ENCODE assay signal across 23 mouse cellular contexts in the genomic region with DNA sequence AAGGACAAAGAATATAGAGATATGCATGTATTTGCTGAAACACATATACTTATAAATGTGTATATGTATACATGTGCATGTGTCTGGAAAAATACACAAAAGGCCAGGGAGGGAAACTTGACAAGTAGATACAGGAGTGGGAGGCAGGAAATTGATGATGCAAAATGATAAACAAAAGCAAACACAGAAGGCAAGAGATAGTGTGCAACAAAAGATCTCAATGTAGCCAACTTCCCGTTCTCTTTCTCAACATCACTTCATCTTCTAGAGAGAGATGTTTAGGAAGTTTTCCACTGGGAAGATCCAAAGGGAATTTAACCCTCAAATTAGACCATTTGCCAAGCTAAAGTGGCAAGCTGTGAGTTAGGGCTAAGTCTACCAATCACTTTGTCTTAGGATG.
"Had no signal": no experiment of that assay in that cellular context is flagged by ENCODE, and none has a peak within 500 bp of the region (broad histone marks: within the 10 kb centered on the region; RNA-seq: fewer than 3 reads in every experiment).

No protein-coding gene starts in this region.

- DNase-seq: gastrocnemius, postnatal 14 days; gastrocnemius, postnatal 36 days; heart, adult 11 months; heart, adult 2 months; heart, postnatal 10 days; heart, postnatal 4 days; kidney, adult 11 months; kidney, adult 2 months; kidney, adult 9 months; kidney, postnatal 14 days; kidney, postnatal 36 days; layer of hippocampus, adult 9-11 months; layer of hippocampus, postnatal 36 days; left cerebral cortex, postnatal 4 days had no signal

- H3K4me3 ChIP-seq: heart, adult 2 months; hindbrain, embryonic 10.5 days; hindbrain, embryonic 13.5 days; hindbrain, embryonic 15.5 days; kidney, embryonic 15.5 days; limb, embryonic 13.5 days; limb, embryonic 15.5 days had no signal

- H3K36me3 ChIP-seq: hindbrain, embryonic 10.5 days; hindbrain, embryonic 13.5 days; hindbrain, embryonic 15.5 days; kidney, embryonic 15.5 days; limb, embryonic 13.5 days; limb, embryonic 15.5 days had no signal

- ATAC-seq: hindbrain, postnatal 0 days had no signal

- H3K4me2 ChIP-seq: heart, embryonic 11.5 days; hindbrain, embryonic 13.5 days; hindbrain, embryonic 15.5 days; kidney, embryonic 15.5 days; limb, embryonic 13.5 days; limb, embryonic 15.5 days had no signal

- H3K27me3 ChIP-seq: hindbrain, embryonic 13.5 days; hindbrain, embryonic 15.5 days; limb, embryonic 13.5 days; limb, embryonic 15.5 days had no signal

- H3K4me1 ChIP-seq: hindbrain, embryonic 10.5 days; hindbrain, embryonic 13.5 days; hindbrain, embryonic 15.5 days had no signal

- H3K9me3 ChIP-seq: hindbrain, embryonic 10.5 days; hindbrain, embryonic 13.5 days; hindbrain, embryonic 15.5 days; kidney, embryonic 15.5 days; limb, embryonic 13.5 days; limb, embryonic 15.5 days had no signal

- H3K9ac ChIP-seq: hindbrain, embryonic 13.5 days; hindbrain, embryonic 15.5 days; kidney, embryonic 15.5 days; limb, embryonic 13.5 days; limb, embryonic 15.5 days had no signal

- H3K27ac ChIP-seq: hindbrain, embryonic 10.5 days; hindbrain, embryonic 13.5 days; hindbrain, embryonic 15.5 days; hindbrain, postnatal 0 days; kidney, embryonic 15.5 days; kidney, postnatal 0 days; limb, embryonic 13.5 days; limb, embryonic 15.5 days had no signal
